Mouse (Mus musculus): Measurements from ENCODE around the gene Erc2. TPM values are rescaled to one million over a fixed set of nuclear protein-coding genes. Genes with fewer than 3 reads are reported as not detected.

Erc2 gene
- polyA plus RNA-seq, 1 experiment from 2014 or later: 83.8 TPM

- no peaks in the 10 kb centered on the region for H3K4me1 ChIP-seq (replicated peaks; ENCODE audit: control insufficient read depth, insufficient read depth, low read length)
- ATAC-seq (ENCODE audit: low FRiP score) (no peak), DNase-seq (ENCODE audit: low spot score) (no peak)
- no peak overlapping the region for H3K4me3 ChIP-seq (replicated peaks; ENCODE audit: low read length)
- no peaks in the 10 kb centered on the region for H3K36me3 ChIP-seq (replicated peaks; ENCODE audit: control insufficient read depth, insufficient read depth)
- H3K27me3 ChIP-seq (ENCODE audit: control insufficient read depth, insufficient read depth, low read length): no peaks in the 10 kb centered on the region
- H3K27ac ChIP-seq: no peak overlapping the region
- 92% methylated on average over 2 of the region's 2 CpGs for WGBS
- H3K4me2 ChIP-seq (replicated peaks): no peak overlapping the region
- H3K9me3 ChIP-seq (ENCODE audit: control insufficient read depth, low read length): no peaks in the 10 kb centered on the region
- H3K9ac ChIP-seq: no peak overlapping the region
Observed at GRCm38 (mm10) chr14:28113121-28113520, 490.9 kb downstream of the Erc2 start.

- ATAC-seq (ENCODE audit: low FRiP score): no peak
- Histone ChIP-seq H3K9me3 (ENCODE audit: control insufficient read depth, low read length) (no peaks in the 10 kb centered on the region), H3K27ac (no peak overlapping the region), H3K4me3 (replicated peaks; ENCODE audit: low read length) (no peak overlapping the region), H3K27me3 (ENCODE audit: control insufficient read depth, insufficient read depth, low read length) (no peaks in the 10 kb centered on the region), H3K4me1 (replicated peaks; ENCODE audit: control insufficient read depth, insufficient read depth, low read length) (no peaks in the 10 kb centered on the region), H3K36me3 (replicated peaks; ENCODE audit: control insufficient read depth, insufficient read depth) (no peaks in the 10 kb centered on the region), H3K4me2 (replicated peaks) (no peak overlapping the region), H3K9ac (no peak overlapping the region)
- DNase-seq (ENCODE audit: low spot score): no peak
- 69% methylated on average over 5 of the region's 5 CpGs for WGBS
Observed at GRCm38 (mm10) chr14:28120851-28121250, 498.6 kb downstream of the Erc2 start.

- no peak overlapping the region for H3K4me3 ChIP-seq (replicated peaks; ENCODE audit: low read length)
- no peaks in the 10 kb centered on the region for H3K4me1 ChIP-seq (replicated peaks; ENCODE audit: control insufficient read depth, insufficient read depth, low read length)
- H3K4me2 ChIP-seq (replicated peaks): no peak overlapping the region
- H3K27ac ChIP-seq: no peak overlapping the region
- 94% methylated on average over 8 of the region's 8 CpGs for WGBS
- no peaks in the 10 kb centered on the region for H3K27me3 ChIP-seq (ENCODE audit: control insufficient read depth, insufficient read depth, low read length)
- no peak overlapping the region for H3K9ac ChIP-seq
- ATAC-seq (ENCODE audit: low FRiP score) (no peak), DNase-seq (ENCODE audit: low spot score) (no peak)
- no peaks in the 10 kb centered on the region for H3K9me3 ChIP-seq (ENCODE audit: control insufficient read depth, low read length)
- H3K36me3 ChIP-seq (replicated peaks; ENCODE audit: control insufficient read depth, insufficient read depth): no peaks in the 10 kb centered on the region
Observed at GRCm38 (mm10) chr14:28126842-28127241, 504.6 kb downstream of the Erc2 start.

- Histone ChIP-seq H3K4me3 (replicated peaks; ENCODE audit: low read length) (no peak overlapping the region), H3K36me3 (replicated peaks; ENCODE audit: control insufficient read depth, insufficient read depth) (no peaks in the 10 kb centered on the region), H3K9me3 (ENCODE audit: control insufficient read depth, low read length) (no peaks in the 10 kb centered on the region), H3K4me1 (replicated peaks; ENCODE audit: control insufficient read depth, insufficient read depth, low read length) (no peaks in the 10 kb centered on the region), H3K27me3 (ENCODE audit: control insufficient read depth, insufficient read depth, low read length) (no peaks in the 10 kb centered on the region), H3K9ac (no peak overlapping the region), H3K27ac (no peak overlapping the region), H3K4me2 (replicated peaks) (no peak overlapping the region)
- DNase-seq (ENCODE audit: low spot score) (no peak), ATAC-seq (ENCODE audit: low FRiP score) (no peak)
- WGBS: 84% methylated on average over 3 of the region's 3 CpGs
Observed at GRCm38 (mm10) chr14:28128999-28129398, 506.8 kb downstream of the Erc2 start.

- Histone ChIP-seq H3K9me3 (ENCODE audit: control insufficient read depth, low read length) (no peaks in the 10 kb centered on the region), H3K9ac (no peak overlapping the region), H3K4me2 (replicated peaks) (no peak overlapping the region), H3K4me3 (replicated peaks; ENCODE audit: low read length) (no peak overlapping the region), H3K4me1 (replicated peaks; ENCODE audit: control insufficient read depth, insufficient read depth, low read length) (no peaks in the 10 kb centered on the region), H3K36me3 (replicated peaks; ENCODE audit: control insufficient read depth, insufficient read depth) (peaks cover 5% of the 10 kb centered on the region; the same call in 1 of the 2 replicates), H3K27ac (no peak overlapping the region), H3K27me3 (ENCODE audit: control insufficient read depth, insufficient read depth, low read length) (no peaks in the 10 kb centered on the region)
- 93% methylated on average over 2 of the region's 2 CpGs for WGBS
- ATAC-seq (ENCODE audit: low FRiP score) (no peak), DNase-seq (ENCODE audit: low spot score) (no peak)
Observed at GRCm38 (mm10) chr14:28143998-28144397, 521.8 kb downstream of the Erc2 start.

DNA sequence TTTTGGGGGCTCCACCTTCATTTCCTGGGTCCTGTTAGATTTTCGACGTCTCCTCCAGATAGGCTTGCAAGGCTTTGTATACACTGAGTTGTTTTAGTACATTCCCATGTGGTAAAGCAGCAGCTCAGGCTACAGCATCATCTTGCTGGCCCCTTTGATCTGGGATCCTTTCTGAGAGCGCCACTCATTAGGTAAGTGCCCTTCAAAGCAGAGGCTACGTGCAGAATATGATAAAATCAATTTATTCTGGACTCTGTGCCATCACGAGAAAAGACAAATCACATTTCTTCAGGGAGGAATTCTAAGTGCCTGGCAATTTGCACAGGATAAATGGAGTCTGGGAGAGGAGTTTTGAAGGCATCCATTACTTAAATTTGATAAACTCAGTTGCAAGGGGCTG is 525.0 kb downstream of the Erc2 start:
- Histone ChIP-seq H3K36me3 (replicated peaks; ENCODE audit: control insufficient read depth, insufficient read depth) (no peaks in the 10 kb centered on the region), H3K9ac (no peak overlapping the region), H3K4me3 (replicated peaks; ENCODE audit: low read length) (no peak overlapping the region), H3K9me3 (ENCODE audit: control insufficient read depth, low read length) (no peaks in the 10 kb centered on the region), H3K27me3 (ENCODE audit: control insufficient read depth, insufficient read depth, low read length) (no peaks in the 10 kb centered on the region), H3K4me2 (replicated peaks) (no peak overlapping the region), H3K4me1 (replicated peaks; ENCODE audit: control insufficient read depth, insufficient read depth, low read length) (no peaks in the 10 kb centered on the region), H3K27ac (no peak overlapping the region)
- DNase-seq (ENCODE audit: low spot score) (no peak), ATAC-seq (ENCODE audit: low FRiP score) (no peak)
- 64% methylated on average over 5 of the region's 5 CpGs for WGBS

DNA sequence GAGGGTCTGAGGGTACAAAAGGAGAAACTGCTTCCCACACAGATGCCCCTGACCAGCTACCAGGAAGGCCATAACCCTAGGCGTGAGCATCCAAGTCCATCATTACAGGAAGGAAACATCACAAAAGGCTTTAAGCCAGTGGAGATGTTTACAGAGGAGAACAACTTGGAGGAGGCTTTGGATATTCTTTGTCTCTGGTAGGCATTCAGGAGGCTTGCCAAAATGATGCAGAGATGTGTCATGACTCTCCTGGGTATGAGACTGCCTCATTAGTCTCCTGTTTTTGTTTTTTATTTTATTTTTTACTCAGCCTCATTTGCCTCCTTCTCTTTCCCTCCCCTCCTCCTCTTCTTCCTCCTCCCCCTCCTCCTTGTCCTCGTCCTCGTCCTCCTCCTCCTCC is 528.7 kb downstream of the Erc2 start:
- Histone ChIP-seq H3K4me3 (replicated peaks; ENCODE audit: low read length) (no peak overlapping the region), H3K9ac (no peak overlapping the region), H3K9me3 (ENCODE audit: control insufficient read depth, low read length) (no peaks in the 10 kb centered on the region), H3K4me1 (replicated peaks; ENCODE audit: control insufficient read depth, insufficient read depth, low read length) (no peaks in the 10 kb centered on the region), H3K4me2 (replicated peaks) (no peak overlapping the region), H3K27me3 (ENCODE audit: control insufficient read depth, insufficient read depth, low read length) (no peaks in the 10 kb centered on the region), H3K27ac (no peak overlapping the region), H3K36me3 (replicated peaks; ENCODE audit: control insufficient read depth, insufficient read depth) (no peaks in the 10 kb centered on the region)
- no peak for DNase-seq (ENCODE audit: low spot score)
- 86% methylated on average over 3 of the region's 3 CpGs for WGBS
- no peak for ATAC-seq (ENCODE audit: low FRiP score)

DNA sequence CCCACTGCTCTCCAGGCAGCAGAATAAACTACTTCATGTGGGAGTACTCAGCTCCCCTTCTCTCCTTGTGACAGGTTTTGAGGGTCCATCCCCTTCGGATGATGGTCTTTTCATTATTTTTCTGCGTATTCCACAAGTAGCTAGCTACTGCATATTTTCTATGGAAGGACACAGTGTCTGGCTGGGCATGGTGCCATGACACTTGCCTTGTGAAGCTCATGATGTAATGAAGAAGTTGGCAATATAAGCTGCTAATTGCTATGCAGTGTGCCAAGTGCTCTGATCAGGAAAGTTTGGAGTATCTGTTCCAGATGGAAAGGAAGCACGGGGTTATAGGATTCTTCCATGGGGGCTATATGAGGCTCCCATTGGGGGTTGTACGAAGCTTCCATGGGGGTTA is 533.5 kb downstream of the Erc2 start:
- Histone ChIP-seq H3K27me3 (ENCODE audit: control insufficient read depth, insufficient read depth, low read length) (no peaks in the 10 kb centered on the region), H3K4me1 (replicated peaks; ENCODE audit: control insufficient read depth, insufficient read depth, low read length) (no peaks in the 10 kb centered on the region), H3K27ac (no peak overlapping the region), H3K36me3 (replicated peaks; ENCODE audit: control insufficient read depth, insufficient read depth) (no peaks in the 10 kb centered on the region), H3K4me2 (replicated peaks) (no peak overlapping the region), H3K9me3 (ENCODE audit: control insufficient read depth, low read length) (no peaks in the 10 kb centered on the region), H3K9ac (no peak overlapping the region), H3K4me3 (replicated peaks; ENCODE audit: low read length) (no peak overlapping the region)
- ATAC-seq (ENCODE audit: low FRiP score): no peak
- 88% methylated on average over 4 of the region's 4 CpGs for WGBS
- DNase-seq (ENCODE audit: low spot score): no peak

DNA sequence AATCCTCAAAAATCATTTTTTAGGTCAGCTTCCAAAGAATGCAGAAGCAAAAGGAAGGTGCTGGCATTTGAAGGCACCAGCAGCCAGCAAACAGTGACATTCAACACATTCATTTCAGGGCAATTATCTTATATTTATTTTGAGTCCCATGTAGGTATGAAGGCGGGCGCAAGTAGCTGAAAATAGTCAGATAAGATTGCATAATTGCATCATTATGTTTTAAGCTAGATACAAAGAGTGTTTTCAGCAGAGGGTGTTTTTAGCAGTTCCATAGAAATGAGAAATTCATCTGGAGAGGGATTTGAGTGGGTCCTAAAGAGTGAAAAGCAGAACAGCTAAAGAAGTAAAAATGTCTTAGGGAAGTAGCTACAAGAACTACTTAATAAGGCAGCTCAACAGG is 538.6 kb downstream of the Erc2 start:
- no peaks in the 10 kb centered on the region for H3K9me3 ChIP-seq (ENCODE audit: control insufficient read depth, low read length)
- no peak overlapping the region for H3K27ac ChIP-seq
- H3K27me3 ChIP-seq (ENCODE audit: control insufficient read depth, insufficient read depth, low read length): no peaks in the 10 kb centered on the region
- DNase-seq (ENCODE audit: low spot score): no peak
- peaks cover 11% of the 10 kb centered on the region for H3K4me1 ChIP-seq (replicated peaks; ENCODE audit: control insufficient read depth, insufficient read depth, low read length)
- no peak overlapping the region for H3K9ac ChIP-seq
- ATAC-seq (ENCODE audit: low FRiP score): no peak
- no peak overlapping the region for H3K4me3 ChIP-seq (replicated peaks; ENCODE audit: low read length)
- H3K4me2 ChIP-seq (replicated peaks): no peak overlapping the region
- 94% methylated on average over 2 of the region's 2 CpGs for WGBS
- no peaks in the 10 kb centered on the region for H3K36me3 ChIP-seq (replicated peaks; ENCODE audit: control insufficient read depth, insufficient read depth)

DNA sequence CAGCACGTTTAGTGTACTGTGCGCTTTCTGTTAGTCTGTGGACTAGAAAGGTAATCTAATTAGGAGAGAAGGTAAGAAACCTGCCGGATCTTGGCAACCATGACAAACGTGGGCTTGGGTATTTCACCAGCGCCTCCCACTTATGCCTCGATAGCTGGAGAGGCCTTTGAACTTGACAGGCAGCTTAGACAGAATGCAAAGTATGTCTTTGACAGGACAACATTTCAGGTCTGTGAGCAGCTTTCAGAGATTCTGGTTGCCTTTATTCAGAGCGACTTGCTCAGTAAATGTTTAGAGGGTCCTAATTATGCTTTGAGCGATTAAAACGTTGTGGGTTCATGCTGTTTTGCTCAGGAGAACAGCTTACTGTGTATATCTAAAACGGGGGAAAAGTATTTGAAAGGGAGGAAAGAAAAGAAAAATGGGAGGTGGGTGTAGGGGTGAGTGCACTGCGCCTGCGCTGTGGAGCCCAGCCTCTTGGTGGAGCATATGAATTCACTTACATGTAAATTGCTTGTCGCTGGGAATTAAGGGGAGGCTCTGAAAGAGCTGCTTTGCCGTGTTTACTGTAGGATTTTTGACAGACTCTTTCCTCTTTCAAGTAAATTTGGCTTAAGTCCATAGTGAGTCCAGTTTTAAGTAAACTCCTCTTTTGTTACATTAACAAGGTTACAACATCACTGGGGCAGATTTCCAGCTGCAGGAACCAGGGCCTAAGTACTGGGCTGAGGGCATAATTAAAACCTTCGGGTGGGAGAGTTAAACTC is 542.6 kb downstream of the Erc2 start:
- WGBS: 35% methylated on average over 15 of the region's 15 CpGs
- no peak overlapping the region for H3K4me3 ChIP-seq (replicated peaks; ENCODE audit: low read length)
- H3K4me1 ChIP-seq (replicated peaks; ENCODE audit: control insufficient read depth, insufficient read depth, low read length): peaks cover 12% of the 10 kb centered on the region
- DNase-seq (ENCODE audit: low spot score): peak; percentile 64
- H3K9me3 ChIP-seq (ENCODE audit: control insufficient read depth, low read length): no peaks in the 10 kb centered on the region
- peak overlapping the region; percentile 14 for H3K4me2 ChIP-seq (replicated peaks)
- no peaks in the 10 kb centered on the region for H3K36me3 ChIP-seq (replicated peaks; ENCODE audit: control insufficient read depth, insufficient read depth)
- ATAC-seq (ENCODE audit: low FRiP score): no peak
- no peak overlapping the region; the same call in 1 of the 2 replicates for H3K9ac ChIP-seq
- H3K27me3 ChIP-seq (ENCODE audit: control insufficient read depth, insufficient read depth, low read length): no peaks in the 10 kb centered on the region
- H3K27ac ChIP-seq: peak overlapping the region; percentile 38
